Mouse (Mus musculus) CH12.LX (cell line): ENCODE measurements around the gene Stk33. TPM values are rescaled to one million over a fixed set of nuclear protein-coding genes. Genes with fewer than 3 reads are reported as not detected.

ENCODE experiments used
- DNase-seq: peaks from one replicate; pipeline ENCODE4 v3.0.0-alpha.2; 2013; ENCODE audit errors: extremely low read depth
- H3K27ac ChIP-seq: 2 replicates; pipeline ENCODE4 v1.5.1; 2012; ENCODE audit warnings: low read depth, mild to moderate bottlenecking, control low read depth, moderate library complexity; ENCODE audit not compliant: insufficient read depth
- H3K27me3 ChIP-seq: replicated peaks from 2 replicates; pipeline ENCODE3; 2012; ENCODE audit warnings: inconsistent platforms
- H3K36me3 ChIP-seq, 2 experiments: replicated peaks in 1 of 2; 2 replicates each; pipeline versions ENCODE3 to v1.6.1; 2012; ENCODE audit warnings: inconsistent platforms in 1 of 2, low read length in 1 of 2, mild to moderate bottlenecking in 1 of 2, mixed read lengths in 1 of 2, moderate library complexity in 1 of 2; ENCODE audit not compliant: control insufficient read depth in 1 of 2, insufficient read depth in 1 of 2
- H3K4me1 ChIP-seq, 2 experiments: 2 replicates each; pipeline ENCODE4 v1.6.1; 2012; ENCODE audit warnings: inconsistent platforms in 1 of 2, moderate library complexity in 1 of 2; ENCODE audit not compliant: insufficient read depth in 2 of 2, control insufficient read depth in 1 of 2
- H3K4me2 ChIP-seq: 2 replicates; pipeline ENCODE4 v1.6.1; 2012; ENCODE audit warnings: low read depth, mild to moderate bottlenecking, control low read depth; ENCODE audit not compliant: poor library complexity, insufficient read depth, severe bottlenecking
- H3K4me3 ChIP-seq, 3 experiments: fragments of 150-350 bp in 1 of 3; sonication (generic) in 1 of 3; replicated peaks in 1 of 3; 2 replicates each; pipeline versions ENCODE3 to v1.5.1; 2011 to 2012; ENCODE audit warnings: low read depth in 2 of 3, low read length in 2 of 3, mild to moderate bottlenecking in 2 of 3, moderate library complexity in 2 of 3, control low read depth in 1 of 3, improper control_type of control experiment in 1 of 3, inconsistent platforms in 1 of 3, mixed read lengths in 1 of 3; ENCODE audit not compliant: poor library complexity in 1 of 3
- H3K79me2 ChIP-seq: replicated peaks from 2 replicates; pipeline ENCODE4 v1.6.1; 2012; ENCODE audit warnings: mild to moderate bottlenecking, moderate library complexity; ENCODE audit not compliant: control insufficient read depth, poor library complexity, insufficient read depth, severe bottlenecking; ENCODE audit errors: extremely low read depth
- H3K9ac ChIP-seq: 2 replicates; pipeline ENCODE4 v1.6.1; 2012; ENCODE audit warnings: low read depth, mild to moderate bottlenecking, control low read depth, moderate library complexity; ENCODE audit not compliant: insufficient read depth
- H3K9me3 ChIP-seq: replicated peaks from 2 replicates; pipeline ENCODE3; 2012; ENCODE audit warnings: low read length, inconsistent platforms, mixed read lengths
- CHD1 ChIP-seq: IDR thresholded peaks from 2 replicates; pipeline ENCODE4 v1.6.1; 2012; ENCODE audit warnings: low read depth, low read length, improper control_type of control experiment, inconsistent platforms
- CHD2 ChIP-seq: IDR thresholded peaks from 2 replicates; pipeline ENCODE4 v1.6.1; 2011; ENCODE audit warnings: low read length, improper control_type of control experiment
- CTCF ChIP-seq, 2 experiments: IDR thresholded peaks in 1 of 2; conservative IDR thresholded peaks in 1 of 2; 2 replicates each; pipeline ENCODE4 v1.5.1; 2011 to 2012; ENCODE audit warnings: low read depth in 2 of 2, low read length in 2 of 2, improper control_type of control experiment in 1 of 2, inconsistent platforms in 1 of 2, mild to moderate bottlenecking in 1 of 2, moderate library complexity in 1 of 2
- E2F4 ChIP-seq: IDR thresholded peaks from 2 replicates; pipeline ENCODE4 v1.6.1; 2011; ENCODE audit warnings: low read depth, low read length, improper control_type of control experiment; ENCODE audit not compliant: insufficient replicate concordance
- ELF1 ChIP-seq: IDR thresholded peaks from 2 replicates; pipeline ENCODE4 v1.6.1; 2014; ENCODE audit warnings: low read depth, mild to moderate bottlenecking, inconsistent platforms, low read length, improper control_type of control experiment
- EP300 ChIP-seq: IDR thresholded peaks from 2 replicates; pipeline ENCODE4 v1.6.1; 2011; ENCODE audit warnings: low read length, improper control_type of control experiment
- ETS1 ChIP-seq: conservative IDR thresholded peaks from 2 replicates; pipeline ENCODE4 v1.6.1; 2012; ENCODE audit warnings: low read depth, mild to moderate bottlenecking, inconsistent platforms, low read length, improper control_type of control experiment, moderate library complexity
- IRF4 ChIP-seq: IDR thresholded peaks from 2 replicates; pipeline ENCODE4 v1.6.1; 2014; ENCODE audit warnings: low read depth, mild to moderate bottlenecking, inconsistent platforms, low read length, improper control_type of control experiment
- JUN ChIP-seq: IDR thresholded peaks from 2 replicates; pipeline ENCODE4 v1.6.1; 2011; ENCODE audit warnings: low read depth, mild to moderate bottlenecking, low read length, improper control_type of control experiment, moderate library complexity; ENCODE audit not compliant: insufficient read depth
- JUND ChIP-seq: conservative IDR thresholded peaks from 2 replicates; pipeline ENCODE4 v1.6.1; 2011; ENCODE audit warnings: low read depth, low read length, improper control_type of control experiment
- KAT2A ChIP-seq: IDR thresholded peaks from 2 replicates; pipeline ENCODE4 v1.6.1; 2012; ENCODE audit warnings: low read length, improper control_type of control experiment, inconsistent platforms; ENCODE audit not compliant: insufficient replicate concordance
- MAFK ChIP-seq: IDR thresholded peaks from 2 replicates; pipeline ENCODE4 v1.6.1; 2011; ENCODE audit warnings: low read length, improper control_type of control experiment; ENCODE audit not compliant: insufficient replicate concordance
- MAX ChIP-seq: IDR thresholded peaks from 2 replicates; pipeline ENCODE4 v1.6.1; 2011; ENCODE audit warnings: low read length, improper control_type of control experiment
- MEF2A ChIP-seq: IDR thresholded peaks from 2 replicates; pipeline ENCODE4 v1.6.1; 2014; ENCODE audit warnings: low read depth, mild to moderate bottlenecking, inconsistent platforms, low read length, improper control_type of control experiment, borderline replicate concordance
- MXI1 ChIP-seq: IDR thresholded peaks from 2 replicates; pipeline ENCODE4 v1.6.1; 2011; ENCODE audit warnings: mild to moderate bottlenecking, low read depth, low read length, improper control_type of control experiment
- NRF1 ChIP-seq: IDR thresholded peaks from 2 replicates; pipeline ENCODE4 v1.6.1; 2014; ENCODE audit warnings: low read depth, mild to moderate bottlenecking, inconsistent platforms, low read length, improper control_type of control experiment, moderate library complexity
- PAX5 ChIP-seq: IDR thresholded peaks from 2 replicates; pipeline ENCODE4 v1.6.1; 2012; ENCODE audit warnings: low read length, inconsistent platforms, mixed read lengths
- POLR2A ChIP-seq: IDR thresholded peaks from 2 replicates; pipeline ENCODE4 v1.6.1; 2011; ENCODE audit warnings: low read depth, mild to moderate bottlenecking, improper control_type of control experiment, low read length
- POLR2AphosphoS2 ChIP-seq: IDR thresholded peaks from 2 replicates; pipeline ENCODE4 v1.6.1; 2011; ENCODE audit warnings: low read depth, low read length, improper control_type of control experiment
- RAD21 ChIP-seq: IDR thresholded peaks from 2 replicates; pipeline ENCODE4 v1.6.1; 2011; ENCODE audit warnings: low read depth, mild to moderate bottlenecking, low read length, improper control_type of control experiment, moderate library complexity
- SIN3A ChIP-seq: IDR thresholded peaks from 2 replicates; pipeline ENCODE4 v1.6.1; 2012; ENCODE audit warnings: low read length, improper control_type of control experiment, inconsistent platforms
- TBP ChIP-seq: conservative IDR thresholded peaks from 2 replicates; pipeline ENCODE4 v1.6.1; 2011; ENCODE audit warnings: low read depth, low read length, improper control_type of control experiment
- USF2 ChIP-seq: conservative IDR thresholded peaks from 2 replicates; pipeline ENCODE4 v1.6.1; 2011; ENCODE audit warnings: low read depth, low read length, improper control_type of control experiment
- ZC3H11A ChIP-seq: IDR thresholded peaks from 2 replicates; pipeline ENCODE4 v1.6.1; 2012; ENCODE audit warnings: low read depth, mild to moderate bottlenecking, inconsistent platforms, low read length, improper control_type of control experiment
- ZKSCAN1 ChIP-seq: IDR thresholded peaks from 2 replicates; pipeline ENCODE4 v1.6.1; 2012; ENCODE audit warnings: low read depth, inconsistent platforms, low read length, improper control_type of control experiment, borderline replicate concordance
- ZMIZ1 ChIP-seq: IDR thresholded peaks from 2 replicates; pipeline ENCODE4 v1.6.1; 2012; ENCODE audit warnings: low read depth, mild to moderate bottlenecking, inconsistent platforms, low read length, improper control_type of control experiment
- dilution Hi-C: fragments of 300-500 bp; cut with MboI; formaldehyde crosslinking; loops from 2 replicates; pipeline ENCODE4 v1.14.3; 2020; ENCODE audit warnings: low sequenced_read_pairs; ENCODE audit not compliant: extremely low pct_unique_long_range_greater_than_20kb, extremely low pct_ligation_motif_present
- in situ Hi-C: fragments of 300-500 bp; cut with MboI; formaldehyde crosslinking; loops from 3 replicates; pipeline ENCODE4 v1.14.3; 2019; ENCODE audit warnings: low sequenced_read_pairs, low pct_ligation_motif_present, low pct_unique_long_range_greater_than_20kb, mixed read lengths
- polyA plus RNA-seq: library from polyadenylated mRNA; unstranded; fragments of >175 nt; gene quantifications from 2 replicates; pipeline ENCODE4 v1.2.1, GENCODE M21; 2012; ENCODE audit warnings: low read depth; ENCODE audit not compliant: insufficient read length
- total RNA-seq, 2 experiments: library from RNA; depleted of rRNA; stranded (reverse); fragments of 300-350 nt in 1 of 2; fragments of >200 nt in 1 of 2; gene quantifications; 2 replicates each; pipeline ENCODE4 v1.2.3; 2012 to 2014

Gene Stk33
- total and polyA plus RNA-seq, 3 experiments = not detected

DNA sequence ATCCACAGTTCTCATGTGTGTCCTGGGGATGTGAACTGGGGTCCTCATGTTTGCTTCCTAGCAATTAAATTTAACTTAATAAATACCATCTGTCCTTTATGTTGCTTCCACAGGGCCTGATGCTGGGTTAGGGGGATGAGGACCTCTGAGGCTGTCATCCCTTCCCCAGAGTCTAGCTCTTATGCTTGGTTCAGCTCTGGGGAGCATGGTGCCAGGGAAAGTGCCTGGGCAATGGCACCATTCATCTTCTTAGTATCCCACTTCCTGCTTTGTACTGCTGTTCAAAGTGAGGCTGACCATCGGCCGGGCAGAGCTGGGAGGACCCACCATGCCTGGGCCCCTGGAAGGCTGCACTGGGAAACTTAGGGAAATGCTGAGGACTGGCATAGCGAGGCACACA lies 163.7 kb downstream of the Stk33 start:
- in situ Hi-C loops = no loop called here
- TF ChIP-seq ZMIZ1 (no peak), MAFK (no peak), JUN (no peak), ELF1 (no peak), POLR2AphosphoS2 (no peak), TBP (no peak), MAX (no peak), CTCF (conservative IDR thresholded peaks at IDR 0.05 in 1 of 2, IDR thresholded peaks at IDR 0.05 in 1 of 2; ENCODE audit: low read depth in 2 of 2, low read length in 2 of 2) (no peak), USF2 (no peak), CHD1 (no peak), RAD21 (no peak), MEF2A (no peak), JUND (no peak), ZC3H11A (no peak), ZKSCAN1 (no peak), NRF1 (no peak), KAT2A (no peak), SIN3A (no peak), PAX5 (no peak)
- H3K9ac ChIP-seq = no peak overlapping the region

GRCm38 (mm10) chr7:109274289-109274688 lies 164.6 kb downstream of the Stk33 start:
- no peaks in the 10 kb centered on the region for H3K4me1 ChIP-seq
- TF ChIP-seq MEF2A = no peak
- TF ChIP-seq MXI1 = no peak
- TF ChIP-seq EP300 = no peak
- TF ChIP-seq IRF4 = no peak
- TF ChIP-seq ETS1 = no peak
- no peak for TF ChIP-seq JUN
- no peak for TF ChIP-seq CTCF (conservative IDR thresholded peaks at IDR 0.05 in 1 of 2, IDR thresholded peaks at IDR 0.05 in 1 of 2; ENCODE audit: low read depth in 2 of 2, low read length in 2 of 2)
- no peak for TF ChIP-seq CHD2
- no peak for TF ChIP-seq ZKSCAN1
- TF ChIP-seq POLR2A = no peak
- no peak for TF ChIP-seq E2F4
- dilution Hi-C loops = no loop called here
- no peaks in the 10 kb centered on the region for H3K9me3 ChIP-seq
- no peak overlapping the region for H3K9ac ChIP-seq
- DNase-seq = no peak
- no peak overlapping the region for H3K27ac ChIP-seq
- H3K4me2 ChIP-seq = no peak overlapping the region
- peaks cover 92% of the 10 kb centered on the region for H3K27me3 ChIP-seq
- H3K4me3 ChIP-seq = no peak overlapping the region
- in situ Hi-C loops = no loop called here
- H3K36me3 ChIP-seq = no peaks in the 10 kb centered on the region
- no peaks in the 10 kb centered on the region for H3K79me2 ChIP-seq

More for the DNA sequence above, 163.7 kb downstream of the Stk33 start:
- no peaks in the 10 kb centered on the region for H3K4me1 ChIP-seq
- dilution Hi-C loops = no loop called here
- H3K27me3 ChIP-seq = peaks cover 89% of the 10 kb centered on the region
- H3K36me3 ChIP-seq = no peaks in the 10 kb centered on the region
- H3K9me3 ChIP-seq = no peaks in the 10 kb centered on the region
- no peaks in the 10 kb centered on the region for H3K79me2 ChIP-seq
- no peak overlapping the region for H3K4me3 ChIP-seq
- no peak overlapping the region for H3K27ac ChIP-seq
- no peak overlapping the region for H3K4me2 ChIP-seq
- DNase-seq = no peak
